Mouse (Mus musculus) NIH3T3 (cell line): ENCODE measurements around the gene Gm49486.

Source experiments
- DNase-seq: peaks from one replicate; pipeline ENCODE4 v3.0.0-alpha.2; 2012; ENCODE audit warnings: low read depth

The Gm49486 gene

GRCm38 (mm10) chr15:79271124-79271746 lies 42.0 kb downstream of the Gm49486 start:
- peak; percentile 46 for DNase-seq

GRCm38 (mm10) chr15:79273020-79273419 lies 43.8 kb downstream of the Gm49486 start:
- DNase-seq, result no peak

GRCm38 (mm10) chr15:79277728-79278127 lies 48.5 kb downstream of the Gm49486 start:
- no peak for DNase-seq

- DNase-seq, result peak; percentile 58
Measured at GRCm38 (mm10) chr15:79280209-79280608, 51.0 kb downstream of the Gm49486 start.

- peak; percentile 45 for DNase-seq
Measured at GRCm38 (mm10) chr15:79280850-79281249, 51.7 kb downstream of the Gm49486 start.

GRCm38 (mm10) chr15:79281389-79281788 lies 52.2 kb downstream of the Gm49486 start:
- DNase-seq, result peak; percentile 47

- DNase-seq, result no peak
Measured at GRCm38 (mm10) chr15:79282434-79282833, 53.2 kb downstream of the Gm49486 start.

GRCm38 (mm10) chr15:79283371-79283770 lies 54.2 kb downstream of the Gm49486 start:
- no peak for DNase-seq

- DNase-seq, result no peak
Measured at GRCm38 (mm10) chr15:79285399-79285798, 56.2 kb downstream of the Gm49486 start, which contains the start of gene Baiap2l2. TSS of gene Baiap2l2 (minus strand) at chr15:79285537.

- DNase-seq, result no peak
Measured at GRCm38 (mm10) chr15:79286141-79286540, 57.0 kb downstream of the Gm49486 start.

GRCm38 (mm10) chr15:79287091-79287490 lies 57.9 kb downstream of the Gm49486 start:
- no peak for DNase-seq

GRCm38 (mm10) chr15:79288387-79288786 lies 59.2 kb downstream of the Gm49486 start:
- no peak for DNase-seq

GRCm38 (mm10) chr15:79289441-79289840 lies 60.2 kb downstream of the Gm49486 start:
- no peak for DNase-seq

GRCm38 (mm10) chr15:79290340-79290739 lies 61.1 kb downstream of the Gm49486 start:
- no peak for DNase-seq

- DNase-seq, result no peak
Measured at GRCm38 (mm10) chr15:79292779-79293178, 63.6 kb downstream of the Gm49486 start.

- DNase-seq, result no peak
Measured at GRCm38 (mm10) chr15:79298553-79298952, 69.4 kb downstream of the Gm49486 start.

- peak; percentile 83 for DNase-seq
Measured at GRCm38 (mm10) chr15:79299563-79300155, 70.5 kb downstream of the Gm49486 start.

- no peak for DNase-seq
Measured at GRCm38 (mm10) chr15:79303725-79304124, 74.5 kb downstream of the Gm49486 start.

- no peak for DNase-seq
Measured at GRCm38 (mm10) chr15:79304832-79305231, 75.6 kb downstream of the Gm49486 start.

GRCm38 (mm10) chr15:79306043-79306637 lies 76.9 kb downstream of the Gm49486 start:
- no peak for DNase-seq
